Mouse (Mus musculus) heart, postnatal 4 days (tissue): ENCODE results near the gene Srrm3. TPM values are rescaled to one million over a fixed set of nuclear protein-coding genes. Genes with fewer than 3 reads are reported as not detected.

ENCODE experiments used
- DNase-seq: peaks from one replicate; pipeline ENCODE4 v3.0.0; 2021
- total RNA-seq, 2 experiments: library from RNA; stranded (reverse); gene quantifications; 2 replicates each; pipeline ENCODE4 v1.2.3; 2021

The Srrm3 gene
- under 1 TPM; 0.12 to 0.20 TPM for total RNA-seq

GRCm38 (mm10) chr5:135806555-135807262 is at the start of gene Srrm3:
TSS of gene Srrm3 (plus strand) at chr5:135806890.
- peak; percentile 96 for DNase-seq

GRCm38 (mm10) chr5:135761881-135762280 is 44.8 kb upstream of the Srrm3 start:
- DNase-seq = no peak

DNA sequence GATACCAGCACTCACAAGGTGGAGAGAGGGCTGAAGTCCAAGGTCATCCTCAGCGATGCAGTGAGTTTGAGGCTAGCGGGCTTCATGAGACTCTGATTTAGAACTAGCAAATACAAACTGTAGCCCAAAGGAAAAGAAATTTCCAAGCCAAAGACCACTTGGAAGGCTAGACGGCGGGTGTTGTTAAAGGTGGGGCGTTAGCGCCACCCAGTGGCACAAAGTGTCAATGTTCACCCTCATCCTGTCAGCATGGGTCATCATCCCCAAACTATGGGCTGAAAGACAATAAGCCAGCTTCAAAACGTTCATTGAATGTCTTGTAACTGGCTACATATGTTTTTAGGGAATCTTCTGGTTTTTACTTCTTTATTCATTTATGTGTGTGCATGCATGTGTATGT is 43.2 kb upstream of the Srrm3 start:
- peak; percentile 84 for DNase-seq

- no peak for DNase-seq
Observed at GRCm38 (mm10) chr5:135764971-135765370, 41.7 kb upstream of the Srrm3 start.

GRCm38 (mm10) chr5:135772519-135772918 is 34.2 kb upstream of the Srrm3 start:
- no peak for DNase-seq

DNA sequence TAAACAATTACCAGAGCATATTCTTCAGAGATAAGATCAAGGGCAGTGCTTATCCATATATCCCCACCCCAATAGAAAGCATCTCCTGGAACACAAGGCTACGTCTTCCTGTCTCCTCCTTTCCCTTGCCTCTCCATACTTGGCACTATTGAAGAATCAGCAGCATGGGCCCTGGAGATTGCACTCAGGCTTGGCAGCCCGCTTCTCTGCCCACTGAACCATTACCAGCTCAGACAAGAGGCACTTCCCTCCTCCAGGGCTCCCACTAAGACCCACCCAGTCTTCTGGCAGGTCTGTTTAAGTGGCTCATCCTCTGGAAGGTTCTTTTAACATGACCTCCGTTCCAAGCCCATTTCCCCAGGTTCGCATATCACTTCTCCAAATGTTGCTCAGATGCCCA is 30.1 kb upstream of the Srrm3 start:
- no peak for DNase-seq

DNA sequence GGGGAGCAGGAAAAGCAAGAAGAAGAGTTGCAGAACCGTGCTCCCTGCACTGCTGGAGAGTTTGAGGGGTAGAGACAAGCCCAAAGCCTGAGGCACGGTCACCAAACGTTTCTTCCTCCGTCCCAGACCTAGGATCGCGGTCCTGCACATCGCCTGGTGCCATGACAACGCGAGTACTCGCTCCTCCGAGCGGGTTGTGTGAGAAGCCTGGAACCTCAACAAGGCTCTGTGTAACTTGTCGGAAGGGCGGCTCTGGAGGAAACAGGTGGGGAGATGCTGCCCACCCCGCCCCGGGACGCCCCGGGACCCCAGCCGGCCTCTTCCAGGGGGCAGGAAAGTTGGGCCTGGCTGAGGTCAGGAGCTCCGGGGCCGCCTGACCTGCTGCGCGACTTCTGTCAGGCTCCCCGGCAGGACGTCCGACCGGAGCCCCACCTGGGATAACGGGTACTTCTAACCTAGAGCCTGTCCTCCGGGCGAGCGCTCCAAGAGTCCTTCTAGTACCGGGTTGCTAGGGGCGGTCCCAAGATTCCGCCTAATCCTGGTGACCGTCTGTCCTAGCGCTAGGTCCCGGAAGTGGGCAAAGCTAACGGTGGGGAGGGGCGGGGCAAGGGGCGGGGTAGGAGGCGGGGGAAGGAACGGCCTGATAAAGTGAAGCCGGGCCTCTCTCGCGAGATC is 28.8 kb upstream of the Srrm3 start, which contains the start of gene Styxl1:
Gene Styxl1, minus strand, starts transcription at position 590 of the 675 bp plus-strand sequence.
- no peak for DNase-seq

DNA sequence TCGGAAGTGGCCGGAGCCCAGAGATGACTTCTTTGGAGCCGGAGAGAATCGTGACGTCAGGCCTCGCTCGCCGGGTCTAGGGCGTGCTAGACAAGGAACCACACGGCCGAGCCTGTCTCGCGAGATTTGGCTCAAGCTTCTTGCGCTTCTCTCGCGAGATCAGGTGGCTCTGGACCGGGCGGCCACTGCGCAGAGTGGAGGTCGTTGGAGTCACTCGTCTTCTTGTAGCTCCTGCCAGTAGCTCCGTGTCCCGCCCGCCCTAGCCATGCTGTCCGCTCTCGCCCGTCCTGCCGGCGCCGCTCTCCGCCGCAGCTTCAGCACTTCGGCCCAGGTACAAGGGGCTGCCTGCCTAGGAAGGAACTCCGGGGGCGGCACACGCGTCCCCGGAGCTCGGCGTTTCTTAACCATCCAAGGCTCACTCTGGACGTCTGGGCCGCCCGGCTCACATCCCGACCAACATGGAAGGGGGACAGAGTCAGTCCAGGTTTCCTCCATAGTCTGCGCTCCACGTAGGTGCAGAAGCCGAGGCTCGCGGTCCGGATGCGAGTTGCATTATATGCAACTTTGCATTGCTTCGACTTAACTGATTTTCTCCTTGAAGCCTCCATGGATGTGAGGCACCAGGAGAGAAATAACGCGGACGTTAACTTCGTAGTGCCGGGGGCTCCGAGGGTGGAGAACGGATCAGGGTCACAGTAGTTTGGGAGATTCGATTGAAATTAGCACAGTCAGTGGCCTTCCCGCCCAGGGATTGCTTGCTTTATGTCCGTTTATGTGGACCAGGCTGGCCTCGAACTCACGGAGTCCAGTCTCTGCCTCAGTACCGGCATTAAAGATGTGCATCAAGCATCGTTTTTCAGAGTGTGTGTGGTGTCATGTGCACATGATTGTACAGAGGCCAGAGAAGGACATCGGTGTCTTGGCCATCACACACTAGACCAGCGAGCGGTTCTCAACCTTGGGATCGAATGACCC is 27.9 kb upstream of the Srrm3 start, which contains the start of gene Mdh2:
Gene Mdh2, plus strand, starts transcription at position 10 of the 975 bp plus-strand sequence.
- DNase-seq = peak; percentile 100

DNA sequence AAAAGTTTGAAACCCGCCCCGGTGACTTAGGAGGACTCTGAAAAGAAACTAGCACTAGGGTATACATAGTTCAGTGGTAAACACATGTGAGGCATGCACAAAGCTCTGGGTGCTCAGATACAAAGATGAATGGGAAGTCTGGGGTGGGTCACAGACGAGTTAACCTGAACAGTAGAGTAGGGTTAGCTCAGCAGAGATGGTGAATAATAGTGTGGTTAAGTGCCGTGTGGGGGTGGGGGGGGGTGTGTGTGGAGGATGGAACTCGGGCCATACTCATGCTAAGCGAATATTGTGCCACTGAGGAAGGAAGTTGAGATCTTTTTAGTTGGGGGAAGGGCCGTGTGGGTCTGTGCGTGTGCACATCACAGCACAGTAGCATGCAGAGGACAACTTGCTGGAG is 26.4 kb upstream of the Srrm3 start:
- DNase-seq = no peak

- DNase-seq = no peak
Observed at GRCm38 (mm10) chr5:135782901-135783300, 23.8 kb upstream of the Srrm3 start.

DNA sequence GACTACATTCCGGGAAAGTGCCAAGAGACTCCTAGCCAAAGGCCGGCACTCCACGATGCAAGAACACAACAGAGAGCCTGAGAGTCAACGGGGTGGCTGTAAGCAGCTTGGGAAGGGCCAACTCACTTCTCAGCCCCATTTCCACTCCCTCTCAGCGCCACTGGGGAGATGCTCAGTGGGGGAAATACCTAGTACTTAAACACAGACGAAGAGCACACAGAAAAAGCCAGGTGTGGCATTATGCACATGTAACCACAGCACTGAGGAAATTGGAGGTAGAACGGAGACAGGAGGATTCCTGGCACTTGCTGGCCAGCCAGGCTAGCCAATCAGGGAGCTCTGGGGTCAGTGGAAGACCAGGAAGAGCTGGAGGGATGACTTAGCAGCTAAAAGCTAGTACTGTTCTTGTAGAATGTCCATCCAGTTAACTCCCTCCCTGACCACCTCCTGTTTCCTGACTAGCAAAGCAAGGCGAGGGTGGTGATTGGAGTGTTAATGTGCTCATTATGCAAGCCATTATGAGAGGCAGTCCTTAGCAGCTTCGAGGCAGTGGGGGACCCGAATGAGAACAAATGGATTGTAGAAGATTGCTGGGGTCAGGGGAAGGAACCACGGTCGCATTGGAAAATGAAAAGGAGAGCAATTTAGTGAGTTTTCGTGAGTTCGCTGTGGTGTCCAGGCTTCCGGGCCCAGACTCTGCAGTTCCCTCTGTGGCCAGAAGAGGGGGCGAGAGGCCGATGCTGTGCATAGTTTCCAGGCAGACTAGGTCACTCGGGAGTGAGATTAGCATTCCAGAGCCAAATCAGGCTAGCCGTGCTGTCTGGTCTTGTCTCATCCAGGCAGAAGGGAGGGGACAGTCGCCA is 12.5 kb upstream of the Srrm3 start:
- DNase-seq = peak; percentile 93

DNA sequence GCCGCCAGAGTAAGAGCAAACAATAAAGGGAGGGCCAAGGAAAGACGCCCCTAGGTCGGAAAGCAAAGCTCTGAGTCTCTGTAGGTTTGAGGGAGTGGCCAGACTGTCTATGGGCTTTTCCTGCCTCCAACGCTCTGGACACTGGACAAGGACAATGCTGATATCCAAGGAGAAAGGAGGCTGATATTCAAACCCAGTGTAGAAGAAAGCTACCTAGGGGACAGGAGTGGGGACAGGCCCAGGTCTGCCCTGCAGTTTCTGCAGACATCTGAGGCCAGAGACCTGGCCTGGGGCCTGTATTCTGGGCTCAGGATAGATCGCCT is 11.9 kb upstream of the Srrm3 start:
- no peak for DNase-seq

- DNase-seq = peak; percentile 20
Observed at GRCm38 (mm10) chr5:135799746-135800145, 6.9 kb upstream of the Srrm3 start.

DNA sequence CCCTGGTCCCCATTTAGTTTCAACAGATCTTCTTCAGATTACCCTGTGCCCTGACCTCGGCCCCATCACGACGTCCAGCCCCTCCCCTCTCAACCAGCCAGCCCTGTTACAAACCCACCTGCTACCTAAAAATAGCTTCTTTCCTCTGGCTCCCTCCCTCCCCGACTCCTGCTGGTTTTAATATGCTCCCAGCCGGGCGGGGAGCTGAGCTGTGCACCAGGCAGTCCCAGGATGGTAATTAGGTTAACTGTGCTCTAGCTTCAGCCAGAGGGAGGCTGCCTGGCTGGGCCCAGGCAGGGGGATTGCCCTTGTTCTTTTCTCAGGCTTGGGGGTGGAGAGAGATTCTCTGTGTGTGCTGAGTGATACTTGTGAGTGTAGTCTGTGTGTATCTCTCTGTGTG is 5.8 kb upstream of the Srrm3 start:
- no peak for DNase-seq

- no peak for DNase-seq
Observed at GRCm38 (mm10) chr5:135802641-135803040, 4.0 kb upstream of the Srrm3 start.

- no peak for DNase-seq
Observed at GRCm38 (mm10) chr5:135803135-135803534, 3.6 kb upstream of the Srrm3 start.

- DNase-seq = no peak
Observed at GRCm38 (mm10) chr5:135803676-135804075, 3.0 kb upstream of the Srrm3 start.

DNA sequence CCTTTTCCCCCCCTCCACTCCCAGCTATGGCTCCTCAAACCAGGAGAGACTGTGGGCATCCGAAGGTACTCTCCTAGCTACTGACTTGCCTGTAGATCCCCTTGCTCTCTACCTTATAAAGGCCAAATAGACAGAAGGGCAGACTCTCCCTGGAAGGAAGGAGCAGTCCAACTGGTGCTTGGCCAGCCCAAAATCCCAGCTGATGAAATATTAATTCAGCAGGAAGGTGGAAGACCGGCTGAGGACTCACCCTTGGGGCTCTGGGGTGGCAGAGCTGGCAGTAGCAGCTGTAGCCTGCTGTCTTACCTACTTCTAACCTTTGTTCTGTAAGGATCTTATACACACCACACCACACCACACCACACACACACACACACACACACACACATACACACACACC is 2.0 kb upstream of the Srrm3 start:
- DNase-seq = no peak

GRCm38 (mm10) chr5:135807263-135807637 is 560 bp downstream of the Srrm3 start:
- no peak for DNase-seq

DNA sequence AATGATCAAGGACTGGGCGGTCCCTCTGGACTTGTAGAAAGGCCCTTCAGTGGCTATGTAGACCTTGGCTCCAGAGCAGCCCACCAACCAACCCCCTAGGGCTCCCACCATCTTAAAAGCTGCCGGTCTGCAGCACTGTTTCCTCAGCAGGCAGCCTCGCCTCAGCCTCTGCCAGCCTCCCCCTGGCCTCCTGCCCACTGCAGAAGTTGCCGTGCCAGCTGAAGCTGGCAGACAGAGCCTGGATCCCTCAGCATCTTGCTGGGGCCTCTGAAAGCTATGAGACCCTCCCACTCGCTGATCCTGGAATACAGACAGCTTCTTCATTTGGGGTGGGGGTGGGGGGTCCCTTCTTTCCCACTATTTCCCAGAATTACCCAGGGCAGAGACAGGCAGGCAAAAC is 6.3 kb downstream of the Srrm3 start:
- DNase-seq = no peak

GRCm38 (mm10) chr5:135818491-135818890 is 11.8 kb downstream of the Srrm3 start:
- DNase-seq = no peak

DNA sequence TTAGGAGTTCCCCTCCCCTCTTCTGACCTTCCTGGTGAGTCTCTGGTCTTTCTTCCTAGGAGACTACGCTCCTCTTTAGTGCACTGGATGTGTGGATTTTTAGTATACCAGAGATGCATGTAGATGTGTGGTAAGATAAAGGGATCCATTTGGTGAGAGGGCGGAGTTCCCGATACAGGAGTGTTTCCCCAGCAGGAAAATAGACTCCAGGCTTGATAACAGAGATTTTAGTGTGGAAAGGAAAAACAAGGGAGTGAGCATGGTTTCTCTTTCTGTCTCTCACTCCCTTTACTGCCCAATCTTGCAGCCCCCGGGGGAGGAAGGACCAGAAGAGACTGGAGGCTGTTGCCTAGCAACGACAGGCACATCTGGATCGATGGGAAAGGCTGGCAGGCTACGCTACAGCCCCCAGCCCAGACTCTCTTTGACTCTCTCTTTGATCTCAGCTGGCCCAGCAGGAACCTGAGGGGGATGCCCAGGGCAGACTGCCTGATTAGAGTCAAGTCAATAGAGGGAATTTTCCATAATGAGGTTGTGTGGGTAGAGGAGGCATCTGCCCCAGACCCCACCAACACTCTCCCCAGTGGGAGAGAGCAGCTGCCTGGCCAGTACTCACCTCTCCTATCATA is 15.7 kb downstream of the Srrm3 start:
- DNase-seq = no peak
